Mouse (Mus musculus) liver, embryonic 13.5 days (tissue): ENCODE measurements around the gene Lfng. TPM values are rescaled to one million over a fixed set of nuclear protein-coding genes. Genes with fewer than 3 reads are reported as not detected.
A peak's percentile ranks its signal among the peaks of the same experiment; 100 is the strongest.

Experiments
- ATAC-seq: fragments of 200-750 bp; cut with Nextera tagmentation; 2 replicates; pipeline ENCODE4 v1.8.0; 2017; ENCODE audit warnings: low read depth, mild to moderate bottlenecking, moderate number of reproducible peaks, moderate library complexity
- DNase-seq: peaks from one replicate; pipeline ENCODE4 v3.0.0; 2022
- H3K27ac ChIP-seq: fragments of 300-500 bp; sonication (generic); 2 replicates; pipeline ENCODE4 v1.5.1; 2015; ENCODE audit warnings: moderate library complexity, mild to moderate bottlenecking, inconsistent platforms
- H3K27me3 ChIP-seq: fragments of 300-500 bp; sonication (generic); 2 replicates; pipeline ENCODE4 v1.6.1; 2015; ENCODE audit warnings: mild to moderate bottlenecking, inconsistent platforms
- H3K36me3 ChIP-seq: fragments of 300-500 bp; sonication (generic); 2 replicates; pipeline ENCODE4 v1.6.1; 2015; ENCODE audit warnings: mild to moderate bottlenecking, inconsistent platforms
- H3K4me1 ChIP-seq: fragments of 300-500 bp; sonication (generic); replicated peaks from 2 replicates; pipeline ENCODE4 v1.6.1; 2015; ENCODE audit warnings: inconsistent platforms
- H3K4me2 ChIP-seq: fragments of 300-500 bp; sonication (generic); 2 replicates; pipeline ENCODE4 v1.6.1; 2015; ENCODE audit warnings: inconsistent platforms, mild to moderate bottlenecking, moderate library complexity
- H3K4me3 ChIP-seq: fragments of 300-500 bp; sonication (generic); replicated peaks from 2 replicates; pipeline ENCODE4 v1.5.1; 2015; ENCODE audit warnings: mild to moderate bottlenecking, inconsistent platforms
- H3K9ac ChIP-seq: fragments of 300-500 bp; sonication (generic); 2 replicates; pipeline ENCODE4 v1.6.1; 2015; ENCODE audit warnings: mild to moderate bottlenecking, inconsistent platforms
- H3K9me3 ChIP-seq: fragments of 300-500 bp; sonication (generic); replicated peaks from 2 replicates; pipeline ENCODE4 v1.6.1; 2016; ENCODE audit warnings: inconsistent platforms
- WGBS: fragments of 180-500 bp; shearing (Covaris S2); methylation state at CpG from one replicate; pipeline ENCODE4 v1.1.7; 2015; ENCODE audit not compliant: insufficient replicate concordance; 5-methylcytosine and 5-hydroxymethylcytosine counted together
- polyA plus RNA-seq: library from polyadenylated mRNA; unstranded; fragments of >200 nt; fragmentation: Nextera tagmentation; extraction: Ambion mirVana; gene quantifications from 2 replicates; pipeline ENCODE4 v1.2.1, GENCODE M21; 2015

Gene Lfng
- polyA plus RNA-seq, 1 experiment from 2014 or later, result 8.0 TPM

GRCm38 (mm10) chr5:140616691-140617090 lies 9.6 kb downstream of the Lfng start:
- H3K4me1 ChIP-seq, result peaks cover 71% of the 10 kb centered on the region
- no peak overlapping the region for H3K4me3 ChIP-seq
- H3K9ac ChIP-seq, result peak overlapping the region; percentile 45; the same call in 1 of the 2 replicates
- no peaks in the 10 kb centered on the region for H3K9me3 ChIP-seq
- H3K27me3 ChIP-seq, result peaks cover 4% of the 10 kb centered on the region; the same call in 1 of the 2 replicates
- H3K4me2 ChIP-seq, result no peak overlapping the region
- peak overlapping the region; percentile 53 for H3K27ac ChIP-seq
- 47% methylated on average over 9 of the region's 9 CpGs for WGBS
- peaks cover 31% of the 10 kb centered on the region for H3K36me3 ChIP-seq
- DNase-seq (no peak), ATAC-seq (no peak)

- WGBS, result 21% methylated on average over 5 of the region's 5 CpGs
- Histone ChIP-seq H3K9ac (no peak overlapping the region), H3K27me3 (no peaks in the 10 kb centered on the region), H3K9me3 (no peaks in the 10 kb centered on the region), H3K27ac (peak overlapping the region; percentile 53), H3K4me3 (no peak overlapping the region), H3K36me3 (peaks cover 22% of the 10 kb centered on the region), H3K4me2 (no peak overlapping the region), H3K4me1 (peaks cover 62% of the 10 kb centered on the region)
- DNase-seq (peak; percentile 34), ATAC-seq (peak; percentile 13; the same call in 1 of the 2 replicates)
These were observed 10.6 kb downstream of the Lfng start for GRCm38 (mm10) chr5:140617714-140618113.

- peaks cover 11% of the 10 kb centered on the region for H3K36me3 ChIP-seq
- ATAC-seq (no peak), DNase-seq (peak; percentile 69)
- H3K4me2 ChIP-seq, result no peak overlapping the region
- no peak overlapping the region for H3K4me3 ChIP-seq
- peaks cover 54% of the 10 kb centered on the region for H3K4me1 ChIP-seq
- no peak overlapping the region for H3K9ac ChIP-seq
- no peaks in the 10 kb centered on the region for H3K9me3 ChIP-seq
- no peak overlapping the region for H3K27ac ChIP-seq
- 13% methylated on average over 6 of the region's 6 CpGs for whole genome bisulfite sequencing
- no peaks in the 10 kb centered on the region for H3K27me3 ChIP-seq
These were observed 12.1 kb downstream of the Lfng start for GRCm38 (mm10) chr5:140619151-140619771.

GRCm38 (mm10) chr5:140619895-140620736 lies 13.0 kb downstream of the Lfng start:
- Histone ChIP-seq H3K36me3 (peaks cover 15% of the 10 kb centered on the region), H3K27me3 (no peaks in the 10 kb centered on the region), H3K9me3 (no peaks in the 10 kb centered on the region), H3K4me1 (peaks cover 46% of the 10 kb centered on the region), H3K4me3 (no peak overlapping the region), H3K4me2 (no peak overlapping the region), H3K9ac (no peak overlapping the region), H3K27ac (no peak overlapping the region)
- ATAC-seq, result no peak
- 37% methylated on average over 7 of the region's 7 CpGs for WGBS
- no peak for DNase-seq

GRCm38 (mm10) chr5:140621092-140621491 lies 14.0 kb downstream of the Lfng start:
- no peak overlapping the region for H3K9ac ChIP-seq
- ATAC-seq (no peak), DNase-seq (no peak)
- 76% methylated on average over 9 of the region's 9 CpGs for WGBS
- H3K27ac ChIP-seq, result no peak overlapping the region
- no peaks in the 10 kb centered on the region for H3K27me3 ChIP-seq
- no peaks in the 10 kb centered on the region for H3K9me3 ChIP-seq
- H3K4me1 ChIP-seq, result peaks cover 37% of the 10 kb centered on the region
- H3K4me3 ChIP-seq, result no peak overlapping the region
- no peak overlapping the region for H3K4me2 ChIP-seq
- H3K36me3 ChIP-seq, result peaks cover 20% of the 10 kb centered on the region

GRCm38 (mm10) chr5:140621517-140621916 lies 14.4 kb downstream of the Lfng start:
- Histone ChIP-seq H3K9me3 (no peaks in the 10 kb centered on the region), H3K27ac (no peak overlapping the region), H3K4me1 (peaks cover 33% of the 10 kb centered on the region), H3K4me2 (no peak overlapping the region), H3K4me3 (no peak overlapping the region), H3K36me3 (peaks cover 24% of the 10 kb centered on the region), H3K9ac (no peak overlapping the region), H3K27me3 (no peaks in the 10 kb centered on the region)
- ATAC-seq (no peak), DNase-seq (no peak)
- 64% methylated on average over 10 of the region's 10 CpGs for WGBS

- DNase-seq, result no peak
- Histone ChIP-seq H3K27ac (no peak overlapping the region), H3K9ac (no peak overlapping the region), H3K4me3 (no peak overlapping the region), H3K36me3 (peaks cover 40% of the 10 kb centered on the region), H3K4me1 (peaks cover 17% of the 10 kb centered on the region), H3K4me2 (no peak overlapping the region), H3K9me3 (no peaks in the 10 kb centered on the region), H3K27me3 (no peaks in the 10 kb centered on the region)
- no peak for ATAC-seq
- WGBS, result 88% methylated on average over 23 of the region's 23 CpGs
These were observed 16.0 kb downstream of the Lfng start for GRCm38 (mm10) chr5:140622978-140623670.

GRCm38 (mm10) chr5:140623791-140624190 lies 16.7 kb downstream of the Lfng start:
- ATAC-seq (no peak), DNase-seq (no peak)
- Histone ChIP-seq H3K9ac (no peak overlapping the region), H3K36me3 (peaks cover 47% of the 10 kb centered on the region), H3K27ac (no peak overlapping the region), H3K4me2 (no peak overlapping the region), H3K4me1 (peaks cover 14% of the 10 kb centered on the region), H3K27me3 (no peaks in the 10 kb centered on the region), H3K4me3 (no peak overlapping the region), H3K9me3 (no peaks in the 10 kb centered on the region)
- 46% methylated on average over 4 of the region's 4 CpGs for WGBS

- ATAC-seq, result no peak
- Histone ChIP-seq H3K4me3 (no peak overlapping the region), H3K9me3 (no peaks in the 10 kb centered on the region), H3K27me3 (no peaks in the 10 kb centered on the region), H3K27ac (no peak overlapping the region), H3K36me3 (peaks cover 51% of the 10 kb centered on the region), H3K4me2 (no peak overlapping the region), H3K4me1 (peaks cover 14% of the 10 kb centered on the region), H3K9ac (no peak overlapping the region)
- DNase-seq, result no peak
- 76% methylated on average over 5 of the region's 5 CpGs for WGBS
These were observed 17.1 kb downstream of the Lfng start for GRCm38 (mm10) chr5:140624238-140624637.

GRCm38 (mm10) chr5:140624961-140625360 lies 17.8 kb downstream of the Lfng start:
- Histone ChIP-seq H3K9me3 (no peaks in the 10 kb centered on the region), H3K27me3 (no peaks in the 10 kb centered on the region), H3K27ac (no peak overlapping the region), H3K4me1 (peaks cover 8% of the 10 kb centered on the region), H3K36me3 (peaks cover 57% of the 10 kb centered on the region), H3K9ac (no peak overlapping the region), H3K4me3 (no peak overlapping the region), H3K4me2 (no peak overlapping the region)
- ATAC-seq (no peak), DNase-seq (no peak)
- whole genome bisulfite sequencing, result 85% methylated on average over 13 of the region's 13 CpGs

GRCm38 (mm10) chr5:140627580-140627979 lies 20.5 kb downstream of the Lfng start:
- 83% methylated on average over 5 of the region's 5 CpGs for WGBS

More at GRCm38 (mm10) chr5:140627580-140627979, 20.5 kb downstream of the Lfng start:
- H3K36me3 ChIP-seq, result peaks cover 72% of the 10 kb centered on the region
- H3K4me1 ChIP-seq, result 0 out of 2 replicates have a peak, but pooled peaks cover 3% of the 10 kb centered on the region
- H3K9me3 ChIP-seq, result no peaks in the 10 kb centered on the region
- H3K27ac ChIP-seq, result no peak overlapping the region
- H3K27me3 ChIP-seq, result no peaks in the 10 kb centered on the region
- no peak overlapping the region for H3K4me2 ChIP-seq
- ATAC-seq (no peak), DNase-seq (no peak)
- no peak overlapping the region for H3K9ac ChIP-seq
- H3K4me3 ChIP-seq, result no peak overlapping the region
